Mouse (Mus musculus): ENCODE measurements around the gene Nfatc3. TPM values are rescaled to one million over a fixed set of nuclear protein-coding genes. Genes with fewer than 3 reads are reported as not detected.

Gene Nfatc3
- polyA plus RNA-seq, 2 experiments = 7.8 to 27.2 TPM

- no peak for DNase-seq (ENCODE audit: low spot score)
These were observed 114.9 kb downstream of the Nfatc3 start for GRCm38 (mm10) chr8:106173566-106173965.

GRCm38 (mm10) chr8:106176891-106177290 lies 118.3 kb downstream of the Nfatc3 start:
- ATAC-seq (ENCODE audit: low FRiP score, low read depth) (peak; percentile 55; the same call in 1 of the 2 replicates), DNase-seq (ENCODE audit: low spot score) (peak; percentile 61)
- H3K4me1 ChIP-seq (ENCODE audit: control insufficient read depth, insufficient read depth, low read length) = peaks cover 4% of the 10 kb centered on the region; the same call in 1 of the 2 replicates
- H3K9me3 ChIP-seq (ENCODE audit: control insufficient read depth, low read length) = no peaks in the 10 kb centered on the region
- no peak overlapping the region for H3K27ac ChIP-seq (replicated peaks; ENCODE audit: low read depth, low read length)
- H3K27me3 ChIP-seq (ENCODE audit: control insufficient read depth, insufficient read depth, low read length) = no peaks in the 10 kb centered on the region
- peaks cover 7% of the 10 kb centered on the region for H3K36me3 ChIP-seq (ENCODE audit: control insufficient read depth, insufficient read depth, low read length)
- H3K4me3 ChIP-seq (replicated peaks; ENCODE audit: low read length) = no peak overlapping the region
- WGBS = 18% methylated on average over 1 of the region's 1 CpGs
- no peak overlapping the region for H3K4me2 ChIP-seq (replicated peaks; ENCODE audit: low read depth, low read length, severe bottlenecking)
- no peak overlapping the region; the same call in 1 of the 2 replicates for H3K9ac ChIP-seq (ENCODE audit: low read depth, low read length, severe bottlenecking)
- no peak for TF ChIP-seq POLR2A (IDR thresholded peaks at IDR 0.05; ENCODE audit: borderline replicate concordance, extremely low read depth, insufficient read depth, insufficient read length)

More at GRCm38 (mm10) chr8:106173566-106173965, 114.9 kb downstream of the Nfatc3 start:
- H3K27ac ChIP-seq (replicated peaks; ENCODE audit: low read depth, low read length) = no peak overlapping the region
- TF ChIP-seq POLR2A (IDR thresholded peaks at IDR 0.05; ENCODE audit: borderline replicate concordance, extremely low read depth, insufficient read depth, insufficient read length) = no peak
- no peak overlapping the region for H3K9ac ChIP-seq (ENCODE audit: low read depth, low read length, severe bottlenecking)
- WGBS = 89% methylated on average over 3 of the region's 3 CpGs
- ATAC-seq (ENCODE audit: low FRiP score, low read depth) = no peak
- H3K4me1 ChIP-seq (ENCODE audit: control insufficient read depth, insufficient read depth, low read length) = peaks cover 15% of the 10 kb centered on the region
- no peak overlapping the region for H3K4me2 ChIP-seq (replicated peaks; ENCODE audit: low read depth, low read length, severe bottlenecking)
- no peaks in the 10 kb centered on the region for H3K27me3 ChIP-seq (ENCODE audit: control insufficient read depth, insufficient read depth, low read length)
- no peaks in the 10 kb centered on the region for H3K36me3 ChIP-seq (ENCODE audit: control insufficient read depth, insufficient read depth, low read length)
- H3K9me3 ChIP-seq (ENCODE audit: control insufficient read depth, low read length) = no peaks in the 10 kb centered on the region
- no peak overlapping the region for H3K4me3 ChIP-seq (replicated peaks; ENCODE audit: low read length)

- no peak overlapping the region for H3K4me2 ChIP-seq (replicated peaks; ENCODE audit: low read depth, low read length, severe bottlenecking)
These were observed 119.0 kb downstream of the Nfatc3 start for GRCm38 (mm10) chr8:106177594-106177993.

GRCm38 (mm10) chr8:106178428-106178827 lies 119.8 kb downstream of the Nfatc3 start:
- WGBS = 70% methylated on average over 2 of the region's 2 CpGs
- H3K4me1 ChIP-seq (ENCODE audit: control insufficient read depth, insufficient read depth, low read length) = peaks cover 4% of the 10 kb centered on the region; the same call in 1 of the 2 replicates
- H3K36me3 ChIP-seq (ENCODE audit: control insufficient read depth, insufficient read depth, low read length) = peaks cover 7% of the 10 kb centered on the region
- H3K4me3 ChIP-seq (replicated peaks; ENCODE audit: low read length) = no peak overlapping the region
- TF ChIP-seq POLR2A (IDR thresholded peaks at IDR 0.05; ENCODE audit: borderline replicate concordance, extremely low read depth, insufficient read depth, insufficient read length) = no peak
- no peak overlapping the region for H3K27ac ChIP-seq (replicated peaks; ENCODE audit: low read depth, low read length)
- ATAC-seq (ENCODE audit: low FRiP score, low read depth) = no peak
- H3K27me3 ChIP-seq (ENCODE audit: control insufficient read depth, insufficient read depth, low read length) = no peaks in the 10 kb centered on the region
- no peak overlapping the region for H3K9ac ChIP-seq (ENCODE audit: low read depth, low read length, severe bottlenecking)
- no peaks in the 10 kb centered on the region for H3K9me3 ChIP-seq (ENCODE audit: control insufficient read depth, low read length)
- no peak overlapping the region for H3K4me2 ChIP-seq (replicated peaks; ENCODE audit: low read depth, low read length, severe bottlenecking)
- DNase-seq (ENCODE audit: low spot score) = no peak

More at GRCm38 (mm10) chr8:106177594-106177993, 119.0 kb downstream of the Nfatc3 start:
- H3K27ac ChIP-seq (replicated peaks; ENCODE audit: low read depth, low read length) = no peak overlapping the region
- no peaks in the 10 kb centered on the region for H3K27me3 ChIP-seq (ENCODE audit: control insufficient read depth, insufficient read depth, low read length)
- ATAC-seq (ENCODE audit: low FRiP score, low read depth) (no peak), DNase-seq (ENCODE audit: low spot score) (no peak)
- no peak overlapping the region for H3K9ac ChIP-seq (ENCODE audit: low read depth, low read length, severe bottlenecking)
- 77% methylated on average over 1 of the region's 1 CpGs for WGBS
- peaks cover 7% of the 10 kb centered on the region for H3K36me3 ChIP-seq (ENCODE audit: control insufficient read depth, insufficient read depth, low read length)
- H3K4me3 ChIP-seq (replicated peaks; ENCODE audit: low read length) = no peak overlapping the region
- TF ChIP-seq POLR2A (IDR thresholded peaks at IDR 0.05; ENCODE audit: borderline replicate concordance, extremely low read depth, insufficient read depth, insufficient read length) = no peak
- no peaks in the 10 kb centered on the region for H3K9me3 ChIP-seq (ENCODE audit: control insufficient read depth, low read length)
- peaks cover 4% of the 10 kb centered on the region; the same call in 1 of the 2 replicates for H3K4me1 ChIP-seq (ENCODE audit: control insufficient read depth, insufficient read depth, low read length)

Other genes starting within 250 kb of the Nfatc3 start
- gene Ranbp10, start 231.5 kb upstream of the Nfatc3 start, polyA plus RNA-seq (2012; rRNA removed) = 31.3 and 37.4 TPM in 2 replicates
- gene Ranbp10, start 231.5 kb upstream of the Nfatc3 start, polyA plus RNA-seq (2014; fragmentation: Nextera tagmentation; extraction: Ambion mirVana) = 12.2 and 15.0 TPM in 2 replicates
- 0.06 and 0.19 TPM in 2 replicates for gene Tsnaxip1, start 231.1 kb upstream of the Nfatc3 start, polyA plus RNA-seq (2012; rRNA removed)
- gene Tsnaxip1, start 231.1 kb upstream of the Nfatc3 start, polyA plus RNA-seq (2014; fragmentation: Nextera tagmentation; extraction: Ambion mirVana) = 0.18 and 0.62 TPM in 2 replicates
- gene Cenpt, start 205.6 kb upstream of the Nfatc3 start, polyA plus RNA-seq (2012; rRNA removed) = 92.2 and 98.0 TPM in 2 replicates
- 41.5 and 45.7 TPM in 2 replicates for gene Cenpt, start 205.6 kb upstream of the Nfatc3 start, polyA plus RNA-seq (2014; fragmentation: Nextera tagmentation; extraction: Ambion mirVana)
- 70.7 and 83.1 TPM in 2 replicates for gene Thap11, start 203.7 kb upstream of the Nfatc3 start, polyA plus RNA-seq (2012; rRNA removed)
- 62.5 and 68.4 TPM in 2 replicates for gene Thap11, start 203.7 kb upstream of the Nfatc3 start, polyA plus RNA-seq (2014; fragmentation: Nextera tagmentation; extraction: Ambion mirVana)
- 239 and 249 TPM in 2 replicates for gene Nutf2, start 198.3 kb upstream of the Nfatc3 start, polyA plus RNA-seq (2012; rRNA removed)
- 259 and 271 TPM in 2 replicates for gene Nutf2, start 198.3 kb upstream of the Nfatc3 start, polyA plus RNA-seq (2014; fragmentation: Nextera tagmentation; extraction: Ambion mirVana)
- 91.8 and 127 TPM in 2 replicates for gene Edc4, start 178.0 kb upstream of the Nfatc3 start, polyA plus RNA-seq (2012; rRNA removed)
- 39.6 and 49.1 TPM in 2 replicates for gene Edc4, start 178.0 kb upstream of the Nfatc3 start, polyA plus RNA-seq (2014; fragmentation: Nextera tagmentation; extraction: Ambion mirVana)
- 2.2 TPM in 2 replicates for gene Nrn1l, start 165.3 kb upstream of the Nfatc3 start, polyA plus RNA-seq (2012; rRNA removed)
- 0.45 and 1.1 TPM in 2 replicates for gene Nrn1l, start 165.3 kb upstream of the Nfatc3 start, polyA plus RNA-seq (2014; fragmentation: Nextera tagmentation; extraction: Ambion mirVana)
- gene Pskh1, start 158.4 kb upstream of the Nfatc3 start, polyA plus RNA-seq (2012; rRNA removed) = 57.2 and 82.7 TPM in 2 replicates
- 33.1 and 37.6 TPM in 2 replicates for gene Pskh1, start 158.4 kb upstream of the Nfatc3 start, polyA plus RNA-seq (2014; fragmentation: Nextera tagmentation; extraction: Ambion mirVana)
- 4.1 and 5.7 TPM in 2 replicates for gene Ctrl, start 125.0 kb upstream of the Nfatc3 start, polyA plus RNA-seq (2012; rRNA removed)
- 0.88 and 1.7 TPM in 2 replicates for gene Ctrl, start 125.0 kb upstream of the Nfatc3 start, polyA plus RNA-seq (2014; fragmentation: Nextera tagmentation; extraction: Ambion mirVana)
- 31.8 and 45.8 TPM in 2 replicates for gene Psmb10, start 120.4 kb upstream of the Nfatc3 start, polyA plus RNA-seq (2012; rRNA removed)
- 37.8 and 38.8 TPM in 2 replicates for gene Psmb10, start 120.4 kb upstream of the Nfatc3 start, polyA plus RNA-seq (2014; fragmentation: Nextera tagmentation; extraction: Ambion mirVana)
- 15.9 and 18.5 TPM in 2 replicates for gene Lcat, start 115.5 kb upstream of the Nfatc3 start, polyA plus RNA-seq (2012; rRNA removed)
- gene Lcat, start 115.5 kb upstream of the Nfatc3 start, polyA plus RNA-seq (2014; fragmentation: Nextera tagmentation; extraction: Ambion mirVana) = 1.9 and 3.0 TPM in 2 replicates
- 116 and 135 TPM in 2 replicates for gene Slc12a4, start 92.7 kb upstream of the Nfatc3 start, polyA plus RNA-seq (2012; rRNA removed)
- 46.0 and 56.2 TPM in 2 replicates for gene Slc12a4, start 92.7 kb upstream of the Nfatc3 start, polyA plus RNA-seq (2014; fragmentation: Nextera tagmentation; extraction: Ambion mirVana)
- gene Dpep3, start 79.4 kb upstream of the Nfatc3 start, polyA plus RNA-seq (2012; rRNA removed) = not detected in 2 replicates
- 0.11 TPM in 1 of 2 replicates, not detected in the other for gene Dpep3, start 79.4 kb upstream of the Nfatc3 start, polyA plus RNA-seq (2014; fragmentation: Nextera tagmentation; extraction: Ambion mirVana)
- gene Dus2, start 67.5 kb upstream of the Nfatc3 start, polyA plus RNA-seq (2012; rRNA removed) = 24.4 and 25.6 TPM in 2 replicates
- 22.4 and 25.0 TPM in 2 replicates for gene Dus2, start 67.5 kb upstream of the Nfatc3 start, polyA plus RNA-seq (2014; fragmentation: Nextera tagmentation; extraction: Ambion mirVana)
- 0.05 TPM in 1 of 2 replicates, not detected in the other for gene Dpep2nb, start 52.9 kb upstream of the Nfatc3 start, polyA plus RNA-seq (2012; rRNA removed)
- 0.17 TPM in 1 of 2 replicates, not detected in the other for gene Dpep2nb, start 52.9 kb upstream of the Nfatc3 start, polyA plus RNA-seq (2014; fragmentation: Nextera tagmentation; extraction: Ambion mirVana)
- gene Ddx28, start 47.0 kb upstream of the Nfatc3 start, polyA plus RNA-seq (2012; rRNA removed) = 12.9 and 14.9 TPM in 2 replicates
- gene Ddx28, start 47.0 kb upstream of the Nfatc3 start, polyA plus RNA-seq (2014; fragmentation: Nextera tagmentation; extraction: Ambion mirVana) = 17.2 and 19.5 TPM in 2 replicates
- gene Esrp2, start 78.1 kb downstream of the Nfatc3 start, polyA plus RNA-seq (2012; rRNA removed) = 29.5 and 34.3 TPM in 2 replicates
- 38.8 and 38.9 TPM in 2 replicates for gene Esrp2, start 78.1 kb downstream of the Nfatc3 start, polyA plus RNA-seq (2014; fragmentation: Nextera tagmentation; extraction: Ambion mirVana)
- gene Pla2g15, start 91.6 kb downstream of the Nfatc3 start, polyA plus RNA-seq (2012; rRNA removed) = 13.7 and 15.0 TPM in 2 replicates
- 6.3 and 7.8 TPM in 2 replicates for gene Pla2g15, start 91.6 kb downstream of the Nfatc3 start, polyA plus RNA-seq (2014; fragmentation: Nextera tagmentation; extraction: Ambion mirVana)
- gene Slc7a6, start 110.0 kb downstream of the Nfatc3 start, polyA plus RNA-seq (2012; rRNA removed) = 42.1 and 57.6 TPM in 2 replicates
- 55.7 and 73.1 TPM in 2 replicates for gene Slc7a6, start 110.0 kb downstream of the Nfatc3 start, polyA plus RNA-seq (2014; fragmentation: Nextera tagmentation; extraction: Ambion mirVana)
- 52.4 and 58.3 TPM in 2 replicates for gene Slc7a6os, start 152.1 kb downstream of the Nfatc3 start, polyA plus RNA-seq (2012; rRNA removed)
- gene Slc7a6os, start 152.1 kb downstream of the Nfatc3 start, polyA plus RNA-seq (2014; fragmentation: Nextera tagmentation; extraction: Ambion mirVana) = 32.5 and 36.1 TPM in 2 replicates
- gene Prmt7, start 152.1 kb downstream of the Nfatc3 start, polyA plus RNA-seq (2012; rRNA removed) = 35.5 and 40.3 TPM in 2 replicates
- 44.7 and 46.6 TPM in 2 replicates for gene Prmt7, start 152.1 kb downstream of the Nfatc3 start, polyA plus RNA-seq (2014; fragmentation: Nextera tagmentation; extraction: Ambion mirVana)

All from limb, embryonic 14.5 days (tissue).